Mouse (Mus musculus) heart, embryonic 11.5 days (tissue): ENCODE measurements around the gene Rad51b. TPM values are rescaled to one million over a fixed set of nuclear protein-coding genes. Genes with fewer than 3 reads are reported as not detected.

Experiments used
- ATAC-seq: fragments of 200-750 bp; cut with Nextera tagmentation; replicated peaks from 2 replicates; pipeline ENCODE4 v1.8.0; 2017; ENCODE audit warnings: moderate library complexity; ENCODE audit not compliant: insufficient number of reproducible peaks, low FRiP score, low TSS enrichment
- H3K27ac ChIP-seq: fragments of 300-500 bp; sonication (generic); 2 replicates; pipeline ENCODE4 v1.5.1; 2014; ENCODE audit warnings: mild to moderate bottlenecking, low read depth, low read length
- H3K27me3 ChIP-seq: fragments of 300-500 bp; sonication (generic); 2 replicates; pipeline ENCODE4 v1.6.1; 2014; ENCODE audit warnings: mild to moderate bottlenecking, low read length, mixed read lengths; ENCODE audit not compliant: control insufficient read depth, insufficient read depth
- H3K36me3 ChIP-seq: fragments of 300-500 bp; sonication (generic); 2 replicates; pipeline ENCODE4 v1.6.1; 2014; ENCODE audit warnings: mild to moderate bottlenecking, low read length, moderate library complexity, mixed read lengths; ENCODE audit not compliant: control insufficient read depth, insufficient read depth
- H3K4me1 ChIP-seq: fragments of 300-500 bp; sonication (generic); 2 replicates; pipeline ENCODE4 v1.6.1; 2014; ENCODE audit warnings: low read length; ENCODE audit not compliant: control insufficient read depth, insufficient read depth
- H3K4me2 ChIP-seq: fragments of 300-500 bp; sonication (generic); 2 replicates; pipeline ENCODE4 v1.6.1; 2014; ENCODE audit warnings: mild to moderate bottlenecking, moderate library complexity
- H3K4me3 ChIP-seq: fragments of 300-500 bp; sonication (generic); 2 replicates; pipeline ENCODE4 v1.5.1; 2014; ENCODE audit warnings: low read depth, low read length
- H3K9ac ChIP-seq: fragments of 300-500 bp; sonication (generic); 2 replicates; pipeline ENCODE4 v1.6.1; 2014; ENCODE audit warnings: mild to moderate bottlenecking, low read depth, low read length, moderate library complexity
- H3K9me3 ChIP-seq: fragments of 300-500 bp; sonication (generic); replicated peaks from 2 replicates; pipeline ENCODE4 v1.6.1; 2016; ENCODE audit warnings: low read length; ENCODE audit not compliant: control insufficient read depth
- whole genome bisulfite sequencing: fragments of 180-500 bp; shearing (Covaris S2); extraction: QIAGEN DNeasy Blood & Tissue Kit; methylation state at CpG from one replicate; pipeline ENCODE4 v1.1.7; 2014; ENCODE audit not compliant: insufficient replicate concordance; 5-methylcytosine and 5-hydroxymethylcytosine counted together
- polyA plus RNA-seq: library from polyadenylated mRNA; unstranded; fragments of >200 nt; fragmentation: Nextera tagmentation; extraction: Ambion mirVana; gene quantifications from 2 replicates; pipeline ENCODE4 v1.2.1, GENCODE M21; 2014

The Rad51b gene
- polyA plus RNA-seq, 1 experiment from 2014 or later = 6.4 TPM

DNA sequence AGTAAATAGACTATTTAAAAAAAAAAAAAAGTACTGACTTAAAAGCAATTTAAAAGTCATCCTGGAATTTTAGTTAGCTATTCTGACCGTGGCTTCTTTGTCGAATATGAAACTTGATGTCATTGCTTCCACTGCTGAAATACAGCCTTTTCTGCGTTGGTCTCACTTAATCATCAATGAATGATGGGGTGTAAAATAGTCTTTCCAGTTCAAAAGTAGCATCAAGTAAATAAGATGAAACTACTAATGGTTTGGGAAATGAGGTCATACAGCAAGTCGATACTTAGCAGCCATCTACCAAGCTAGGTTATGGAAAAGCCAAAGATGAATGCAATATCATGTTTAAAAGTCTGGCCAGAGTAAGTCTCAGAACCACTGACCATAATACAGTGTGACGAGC is 491.3 kb downstream of the Rad51b start:
- 87% methylated on average over 5 of the region's 5 CpGs for WGBS
- no peaks in the 10 kb centered on the region for H3K4me1 ChIP-seq
- H3K4me3 ChIP-seq = no peak overlapping the region

DNA sequence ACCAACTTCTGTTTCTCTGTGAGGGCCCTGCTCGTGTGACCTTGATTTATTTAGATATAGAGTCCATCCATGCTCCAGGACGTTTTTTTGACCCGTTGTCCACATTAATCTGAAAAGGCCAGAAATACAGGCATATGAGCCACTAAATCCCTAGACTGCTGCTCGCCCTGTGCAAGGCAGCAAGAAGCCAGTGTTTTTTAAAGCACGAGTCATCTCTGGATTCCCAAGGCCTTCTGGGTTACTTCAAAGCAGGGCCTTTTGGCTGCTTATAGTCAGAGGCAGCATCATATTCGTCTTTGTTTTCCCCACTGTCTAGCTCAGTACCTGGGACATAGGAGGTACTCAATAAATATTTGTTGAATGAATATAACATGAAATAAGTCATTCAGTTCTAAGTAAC is 492.4 kb downstream of the Rad51b start:
- Histone ChIP-seq H3K4me1 (no peaks in the 10 kb centered on the region), H3K4me3 (no peak overlapping the region), H3K27ac (no peak overlapping the region), H3K4me2 (no peak overlapping the region), H3K36me3 (no peaks in the 10 kb centered on the region), H3K9me3 (no peaks in the 10 kb centered on the region), H3K27me3 (no peaks in the 10 kb centered on the region), H3K9ac (no peak overlapping the region)
- WGBS = 75% methylated on average over 6 of the region's 6 CpGs
- no peak for ATAC-seq

More for the DNA sequence above, 491.3 kb downstream of the Rad51b start:
- no peak overlapping the region for H3K9ac ChIP-seq
- no peaks in the 10 kb centered on the region for H3K27me3 ChIP-seq
- no peaks in the 10 kb centered on the region for H3K36me3 ChIP-seq
- no peak overlapping the region for H3K27ac ChIP-seq
- H3K4me2 ChIP-seq = no peak overlapping the region
- no peak for ATAC-seq
- no peaks in the 10 kb centered on the region for H3K9me3 ChIP-seq

- ATAC-seq = no peak
Measured at GRCm38 (mm10) chr12:79793382-79793781, 496.3 kb downstream of the Rad51b start.

GRCm38 (mm10) chr12:79794802-79795201 is 497.7 kb downstream of the Rad51b start:
- H3K27me3 ChIP-seq = no peaks in the 10 kb centered on the region
- 84% methylated on average over 4 of the region's 4 CpGs for WGBS
- no peaks in the 10 kb centered on the region for H3K36me3 ChIP-seq
- ATAC-seq = no peak
- H3K27ac ChIP-seq = no peak overlapping the region
- no peak overlapping the region for H3K4me2 ChIP-seq
- H3K4me3 ChIP-seq = no peak overlapping the region
- no peaks in the 10 kb centered on the region for H3K9me3 ChIP-seq
- no peaks in the 10 kb centered on the region for H3K4me1 ChIP-seq
- no peak overlapping the region for H3K9ac ChIP-seq

More at GRCm38 (mm10) chr12:79793382-79793781, 496.3 kb downstream of the Rad51b start:
- Histone ChIP-seq H3K36me3 (no peaks in the 10 kb centered on the region), H3K27me3 (no peaks in the 10 kb centered on the region), H3K9ac (no peak overlapping the region), H3K4me1 (no peaks in the 10 kb centered on the region), H3K9me3 (no peaks in the 10 kb centered on the region), H3K4me2 (no peak overlapping the region), H3K27ac (no peak overlapping the region), H3K4me3 (no peak overlapping the region)
- WGBS = 83% methylated on average over 8 of the region's 8 CpGs

- no peak for ATAC-seq
- Histone ChIP-seq H3K4me1 (no peaks in the 10 kb centered on the region), H3K9me3 (no peaks in the 10 kb centered on the region), H3K27me3 (no peaks in the 10 kb centered on the region), H3K4me2 (no peak overlapping the region), H3K4me3 (no peak overlapping the region), H3K27ac (no peak overlapping the region), H3K36me3 (no peaks in the 10 kb centered on the region), H3K9ac (no peak overlapping the region)
- 56% methylated on average over 6 of the region's 6 CpGs for WGBS
Measured at GRCm38 (mm10) chr12:79796260-79796659, 499.2 kb downstream of the Rad51b start.

DNA sequence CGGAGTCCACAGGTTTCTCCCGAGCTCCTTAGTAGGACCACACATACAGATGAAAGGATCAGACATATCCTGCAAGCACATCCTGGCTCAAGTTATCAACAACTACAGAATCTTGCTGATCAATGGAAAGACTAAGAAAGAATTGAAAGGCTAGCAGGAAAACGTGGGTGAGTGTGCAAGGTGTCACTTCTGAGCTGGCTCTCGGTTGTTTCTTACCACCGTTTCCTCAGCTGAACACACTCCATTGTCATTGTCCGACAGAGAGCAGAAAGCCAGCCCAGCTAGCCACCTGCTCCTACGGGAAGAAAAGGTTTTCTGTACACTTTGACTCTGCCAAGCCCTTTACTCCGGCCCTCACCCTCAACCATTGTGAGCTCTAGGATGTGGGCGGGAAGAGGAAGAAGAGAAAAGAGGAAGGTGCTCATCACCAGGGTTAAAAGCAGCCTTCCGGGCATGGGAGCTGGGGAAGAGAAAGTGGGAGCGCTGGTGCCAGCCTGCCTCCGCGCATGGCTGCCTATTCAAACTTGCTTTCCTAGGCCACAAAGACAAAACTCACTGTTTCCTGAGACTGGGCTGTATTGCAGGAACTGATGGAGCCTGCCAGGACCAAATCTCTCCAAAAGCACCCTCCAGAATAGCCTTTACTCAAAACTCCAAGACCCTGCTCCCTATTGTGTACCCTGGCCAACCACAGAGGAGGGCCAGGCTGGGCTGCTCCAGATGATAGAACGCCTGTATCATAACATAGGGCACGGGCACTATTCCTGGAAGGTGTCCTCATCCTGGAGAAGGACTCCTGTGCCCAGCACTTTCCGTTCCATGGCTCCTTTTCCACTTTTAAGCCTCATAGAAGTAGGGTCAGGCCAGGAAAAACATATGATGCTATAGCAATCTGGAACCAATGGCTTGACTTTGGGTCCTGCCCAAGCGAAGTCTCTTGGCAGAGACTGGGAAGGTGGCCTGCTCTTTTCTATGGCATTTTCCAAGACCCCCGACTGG is 500.0 kb downstream of the Rad51b start:
- ATAC-seq = no peak
- Histone ChIP-seq H3K9ac (no peak overlapping the region), H3K4me1 (no peaks in the 10 kb centered on the region), H3K9me3 (no peaks in the 10 kb centered on the region), H3K27ac (no peak overlapping the region), H3K27me3 (no peaks in the 10 kb centered on the region), H3K4me3 (no peak overlapping the region), H3K4me2 (no peak overlapping the region), H3K36me3 (no peaks in the 10 kb centered on the region)
- 72% methylated on average over 18 of the region's 18 CpGs for WGBS

DNA sequence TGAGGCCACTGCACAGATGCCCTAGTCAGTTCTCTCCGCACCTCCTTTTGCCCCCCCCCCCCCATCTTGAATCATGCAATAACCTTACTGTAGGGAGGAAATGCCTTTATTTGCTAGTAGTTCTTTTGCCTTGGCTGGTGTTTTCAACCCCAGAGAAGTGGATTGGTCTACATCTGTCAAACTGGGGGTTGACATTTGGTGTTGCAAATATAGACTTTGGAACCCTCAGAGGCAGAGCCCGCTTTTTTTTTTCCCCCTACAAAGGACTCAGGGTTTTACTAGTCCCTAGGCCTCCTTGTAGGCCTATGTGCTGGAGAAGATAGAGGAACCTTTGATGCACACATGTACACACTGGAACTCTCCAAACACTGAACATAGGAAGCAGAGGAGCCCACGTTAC is 501.4 kb downstream of the Rad51b start:
- no peak for ATAC-seq
- Histone ChIP-seq H3K27me3 (no peaks in the 10 kb centered on the region), H3K4me2 (no peak overlapping the region), H3K4me1 (no peaks in the 10 kb centered on the region), H3K9me3 (no peaks in the 10 kb centered on the region), H3K9ac (no peak overlapping the region), H3K36me3 (no peaks in the 10 kb centered on the region), H3K4me3 (no peak overlapping the region), H3K27ac (no peak overlapping the region)
- WGBS = 80% methylated on average over 3 of the region's 3 CpGs

GRCm38 (mm10) chr12:79799370-79799769 is 502.3 kb downstream of the Rad51b start:
- Histone ChIP-seq H3K27ac (no peak overlapping the region), H3K27me3 (no peaks in the 10 kb centered on the region), H3K4me1 (no peaks in the 10 kb centered on the region), H3K36me3 (no peaks in the 10 kb centered on the region), H3K4me2 (no peak overlapping the region), H3K9ac (no peak overlapping the region), H3K9me3 (no peaks in the 10 kb centered on the region), H3K4me3 (no peak overlapping the region)
- WGBS = 73% methylated on average over 5 of the region's 5 CpGs
- ATAC-seq = no peak

DNA sequence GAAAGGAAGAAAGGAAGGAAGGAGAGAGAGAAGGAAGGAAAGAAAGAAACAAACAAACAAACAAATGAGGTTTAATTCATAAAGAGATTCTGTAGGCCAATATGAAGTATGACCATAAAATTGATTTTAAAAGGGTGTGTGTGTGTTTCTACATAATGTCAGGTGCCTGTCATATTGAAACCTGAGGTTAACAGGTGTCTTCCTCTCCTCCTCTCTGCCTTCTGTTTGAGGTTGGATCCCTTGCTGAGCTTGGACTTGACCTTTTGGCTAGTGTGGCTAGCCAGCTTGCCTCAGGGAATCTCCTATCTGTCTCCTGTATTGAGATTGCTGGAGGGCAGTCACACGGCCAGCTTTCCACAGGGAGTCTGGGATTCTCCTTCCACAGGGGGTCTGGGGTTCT is 506.6 kb downstream of the Rad51b start:
- Histone ChIP-seq H3K4me1 (0 out of 2 replicates have a peak, but pooled peaks cover 6% of the 10 kb centered on the region), H3K27me3 (no peaks in the 10 kb centered on the region), H3K36me3 (no peaks in the 10 kb centered on the region), H3K27ac (no peak overlapping the region), H3K9ac (no peak overlapping the region), H3K4me3 (no peak overlapping the region), H3K9me3 (no peaks in the 10 kb centered on the region), H3K4me2 (no peak overlapping the region)
- WGBS = 65% methylated on average over 1 of the region's 1 CpGs
- no peak for ATAC-seq
